Mouse (Mus musculus) forebrain, postnatal 0 days (tissue): ENCODE measurements around the gene Farp1. TPM values are rescaled to one million over a fixed set of nuclear protein-coding genes. Genes with fewer than 3 reads are reported as not detected.

ENCODE experiments used
- ATAC-seq: fragments of 200-750 bp; cut with Nextera tagmentation; 2 replicates; pipeline ENCODE4 v1.8.0; 2017; ENCODE audit warnings: mild to moderate bottlenecking, moderate library complexity
- DNase-seq: peaks from one replicate; pipeline ENCODE4 v3.0.0-alpha.2; 2015
- H3K27ac ChIP-seq: fragments of 300-500 bp; sonication (generic); 2 replicates; pipeline ENCODE4 v1.5.1; 2014; ENCODE audit warnings: low read depth, mild to moderate bottlenecking, antibody characterized with exemption, low read length, moderate library complexity, mixed read lengths
- H3K27me3 ChIP-seq: fragments of 300-500 bp; sonication (generic); 2 replicates; pipeline ENCODE4 v1.6.1; 2014; ENCODE audit warnings: mild to moderate bottlenecking, low read length, mixed read lengths; ENCODE audit not compliant: insufficient read depth
- H3K36me3 ChIP-seq: fragments of 300-500 bp; sonication (generic); 2 replicates; pipeline ENCODE4 v1.6.1; 2014; ENCODE audit warnings: mild to moderate bottlenecking, moderate library complexity; ENCODE audit not compliant: insufficient read depth
- H3K4me1 ChIP-seq: fragments of 300-500 bp; sonication (generic); 2 replicates; pipeline ENCODE4 v1.6.1; 2014; ENCODE audit warnings: antibody characterized with exemption; ENCODE audit not compliant: insufficient read depth
- H3K4me2 ChIP-seq: fragments of 300-500 bp; sonication (generic); 2 replicates; pipeline ENCODE4 v1.6.1; 2014; ENCODE audit warnings: low read depth, mild to moderate bottlenecking, moderate library complexity
- H3K4me3 ChIP-seq: fragments of 300-500 bp; sonication (generic); 2 replicates; pipeline ENCODE4 v1.5.1; 2014; ENCODE audit warnings: low read depth, low read length, mixed read lengths
- H3K9ac ChIP-seq: fragments of 300-500 bp; sonication (generic); 2 replicates; pipeline ENCODE4 v1.6.1; 2014; ENCODE audit warnings: mild to moderate bottlenecking
- H3K9me3 ChIP-seq: fragments of 300-500 bp; sonication (generic); 2 replicates; pipeline ENCODE4 v1.6.1; 2016; ENCODE audit warnings: low read length
- CTCF ChIP-seq: sonication (generic); IDR thresholded peaks from 2 replicates; pipeline ENCODE4 v1.5.1; 2016; ENCODE audit warnings: antibody characterized with exemption, control low read depth, low read depth
- WGBS: fragments of 180-500 bp; shearing (Covaris S2); extraction: QIAGEN DNeasy Blood & Tissue Kit; methylation state at CpG from one replicate; pipeline ENCODE4 v1.1.7; 2014; 5-methylcytosine and 5-hydroxymethylcytosine counted together
- polyA plus RNA-seq: library from polyadenylated mRNA; unstranded; fragments of >200 nt; fragmentation: Nextera tagmentation; extraction: Ambion mirVana; gene quantifications from 2 replicates; pipeline ENCODE4 v1.2.1, GENCODE M21; 2015
- total RNA-seq: library from RNA; depleted of rRNA; stranded (reverse); fragments of >200 nt; gene quantifications from 2 replicates; pipeline ENCODE4 v1.2.3, GENCODE M21; 2014

The Farp1 gene
- total and polyA plus RNA-seq, 2 experiments from 2014 or later, result 48.3 to 120 TPM

GRCm38 (mm10) chr14:121054062-121054461 lies 19.1 kb downstream of the Farp1 start:
- DNase-seq, result no peak
- no peak for ATAC-seq
- no peak overlapping the region for H3K27ac ChIP-seq
- H3K9ac ChIP-seq, result no peak overlapping the region
- 68% methylated on average over 5 of the region's 5 CpGs for WGBS
- H3K4me1 ChIP-seq, result peaks cover 8% of the 10 kb centered on the region
- no peaks in the 10 kb centered on the region for H3K27me3 ChIP-seq
- no peaks in the 10 kb centered on the region for H3K9me3 ChIP-seq
- H3K4me3 ChIP-seq, result no peak overlapping the region
- H3K4me2 ChIP-seq, result no peak overlapping the region
- TF ChIP-seq CTCF, result no peak
- H3K36me3 ChIP-seq, result no peaks in the 10 kb centered on the region

DNA sequence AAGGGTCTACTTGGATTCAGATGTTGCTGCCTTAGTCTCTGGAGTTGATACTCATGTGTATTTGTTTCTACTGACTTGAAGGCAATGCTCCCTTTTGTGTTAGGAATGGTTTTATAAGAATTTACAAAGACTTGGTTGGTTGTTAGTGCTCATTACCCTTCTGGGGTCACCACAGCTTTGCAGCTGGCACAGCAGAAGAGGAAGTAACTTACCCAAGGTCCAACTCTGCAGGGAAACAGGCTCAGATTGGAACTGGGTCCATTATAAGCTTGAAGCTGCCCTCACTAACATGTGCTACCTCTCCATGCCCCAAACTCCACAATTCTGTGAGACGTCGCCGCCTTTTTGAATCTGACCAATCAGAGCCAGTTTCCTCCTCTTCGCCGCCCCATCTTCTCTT lies 22.8 kb downstream of the Farp1 start:
- H3K36me3 ChIP-seq, result no peaks in the 10 kb centered on the region
- no peak overlapping the region for H3K4me2 ChIP-seq
- no peak overlapping the region for H3K4me3 ChIP-seq
- no peaks in the 10 kb centered on the region for H3K27me3 ChIP-seq
- ATAC-seq (no peak), DNase-seq (no peak)
- no peak overlapping the region for H3K9ac ChIP-seq
- TF ChIP-seq CTCF, result no peak
- H3K27ac ChIP-seq, result no peak overlapping the region
- no peaks in the 10 kb centered on the region for H3K9me3 ChIP-seq
- H3K4me1 ChIP-seq, result peaks cover 28% of the 10 kb centered on the region
- 99% methylated on average over 5 of the region's 5 CpGs for WGBS

DNA sequence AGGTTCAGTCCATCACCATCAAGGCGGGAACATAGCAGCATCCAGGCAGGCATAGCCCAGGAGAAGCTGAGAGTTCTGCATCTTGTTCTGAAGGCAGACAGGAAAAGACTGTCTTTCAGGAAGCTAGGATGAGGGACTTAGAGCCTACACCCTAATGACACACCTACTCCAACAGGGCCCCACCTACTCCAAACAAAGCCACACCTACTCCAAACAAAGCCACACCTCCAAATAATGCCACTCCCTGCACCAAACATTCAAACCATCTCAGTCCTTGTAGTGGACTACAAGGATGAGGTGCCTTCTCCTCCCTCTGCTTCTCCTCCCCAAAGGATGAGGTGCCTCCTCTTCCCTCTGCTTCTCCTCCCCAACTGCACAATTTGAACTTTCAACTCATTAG lies 23.5 kb downstream of the Farp1 start:
- H3K9ac ChIP-seq, result no peak overlapping the region
- no peak overlapping the region for H3K4me3 ChIP-seq
- no peaks in the 10 kb centered on the region for H3K36me3 ChIP-seq
- no peak overlapping the region for H3K27ac ChIP-seq
- no peak for DNase-seq
- H3K9me3 ChIP-seq, result no peaks in the 10 kb centered on the region
- ATAC-seq, result no peak
- WGBS, result 97% methylated on average over 1 of the region's 1 CpGs
- H3K4me2 ChIP-seq, result no peak overlapping the region
- no peak for TF ChIP-seq CTCF
- no peaks in the 10 kb centered on the region for H3K27me3 ChIP-seq
- peaks cover 23% of the 10 kb centered on the region for H3K4me1 ChIP-seq

- DNase-seq (no peak), ATAC-seq (no peak)
- Histone ChIP-seq H3K4me2 (no peak overlapping the region), H3K27ac (peak overlapping the region; percentile 9; the same call in 1 of the 2 replicates), H3K4me1 (peaks cover 21% of the 10 kb centered on the region), H3K9ac (no peak overlapping the region), H3K36me3 (no peaks in the 10 kb centered on the region), H3K27me3 (no peaks in the 10 kb centered on the region), H3K4me3 (no peak overlapping the region), H3K9me3 (no peaks in the 10 kb centered on the region)
- 52% methylated on average over 10 of the region's 10 CpGs for WGBS
- TF ChIP-seq CTCF, result no peak
Observed at GRCm38 (mm10) chr14:121059266-121059665, 24.3 kb downstream of the Farp1 start.

DNA sequence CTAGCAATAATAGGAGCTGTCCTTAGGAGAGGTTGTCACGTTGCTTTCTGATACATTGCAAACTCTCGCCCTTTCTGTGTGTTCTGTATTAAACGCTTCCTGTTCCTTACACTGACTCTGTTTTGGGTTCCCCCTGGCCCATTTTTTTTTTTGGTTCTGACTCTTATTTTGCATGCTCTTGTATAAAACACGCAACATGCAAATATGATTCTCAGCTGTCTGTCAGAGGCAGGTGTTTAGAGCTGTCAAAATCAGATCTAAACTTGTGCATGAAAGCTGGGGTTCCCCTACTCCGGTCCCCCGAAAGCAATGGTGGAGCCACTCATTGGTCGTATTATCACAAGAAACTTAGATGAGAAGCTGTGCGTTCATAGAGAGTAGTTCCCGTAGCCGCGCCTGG lies 25.5 kb downstream of the Farp1 start:
- Histone ChIP-seq H3K27ac (0 out of 2 replicates have a peak overlapping the region, but pooled peaks have one; percentile 40), H3K36me3 (no peaks in the 10 kb centered on the region), H3K4me3 (no peak overlapping the region), H3K9ac (no peak overlapping the region), H3K4me2 (no peak overlapping the region), H3K9me3 (no peaks in the 10 kb centered on the region), H3K4me1 (peaks cover 27% of the 10 kb centered on the region), H3K27me3 (no peaks in the 10 kb centered on the region)
- DNase-seq (no peak), ATAC-seq (no peak)
- 53% methylated on average over 11 of the region's 11 CpGs for WGBS
- TF ChIP-seq CTCF, result no peak

DNA sequence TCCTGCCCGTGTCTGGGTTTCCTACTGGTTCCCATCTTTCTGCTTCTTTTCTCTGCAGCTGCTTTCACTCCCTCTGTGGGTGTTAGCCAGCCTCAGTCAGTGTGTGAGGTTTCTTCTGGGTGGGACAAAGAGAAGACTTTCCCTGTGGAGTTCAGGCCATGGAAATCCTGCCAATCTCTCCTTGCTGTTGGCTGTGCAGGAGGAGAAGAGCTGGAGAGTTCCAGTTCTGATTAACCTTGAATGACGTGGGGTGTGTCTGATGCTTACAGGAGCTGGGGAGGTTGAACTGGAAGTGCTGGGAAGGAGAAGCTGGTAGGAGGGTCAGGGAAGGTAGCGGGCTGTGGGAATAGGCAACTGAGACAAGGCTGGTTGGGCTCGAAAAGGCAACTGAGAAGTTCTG lies 26.7 kb downstream of the Farp1 start:
- Histone ChIP-seq H3K27me3 (no peaks in the 10 kb centered on the region), H3K36me3 (0 out of 2 replicates have a peak, but pooled peaks cover 3% of the 10 kb centered on the region), H3K27ac (peak overlapping the region; percentile 87), H3K9ac (no peak overlapping the region), H3K4me3 (no peak overlapping the region), H3K9me3 (no peaks in the 10 kb centered on the region), H3K4me2 (no peak overlapping the region), H3K4me1 (peaks cover 27% of the 10 kb centered on the region)
- DNase-seq (peak; percentile 14), ATAC-seq (no peak)
- WGBS, result 53% methylated on average over 4 of the region's 4 CpGs
- TF ChIP-seq CTCF, result no peak

DNA sequence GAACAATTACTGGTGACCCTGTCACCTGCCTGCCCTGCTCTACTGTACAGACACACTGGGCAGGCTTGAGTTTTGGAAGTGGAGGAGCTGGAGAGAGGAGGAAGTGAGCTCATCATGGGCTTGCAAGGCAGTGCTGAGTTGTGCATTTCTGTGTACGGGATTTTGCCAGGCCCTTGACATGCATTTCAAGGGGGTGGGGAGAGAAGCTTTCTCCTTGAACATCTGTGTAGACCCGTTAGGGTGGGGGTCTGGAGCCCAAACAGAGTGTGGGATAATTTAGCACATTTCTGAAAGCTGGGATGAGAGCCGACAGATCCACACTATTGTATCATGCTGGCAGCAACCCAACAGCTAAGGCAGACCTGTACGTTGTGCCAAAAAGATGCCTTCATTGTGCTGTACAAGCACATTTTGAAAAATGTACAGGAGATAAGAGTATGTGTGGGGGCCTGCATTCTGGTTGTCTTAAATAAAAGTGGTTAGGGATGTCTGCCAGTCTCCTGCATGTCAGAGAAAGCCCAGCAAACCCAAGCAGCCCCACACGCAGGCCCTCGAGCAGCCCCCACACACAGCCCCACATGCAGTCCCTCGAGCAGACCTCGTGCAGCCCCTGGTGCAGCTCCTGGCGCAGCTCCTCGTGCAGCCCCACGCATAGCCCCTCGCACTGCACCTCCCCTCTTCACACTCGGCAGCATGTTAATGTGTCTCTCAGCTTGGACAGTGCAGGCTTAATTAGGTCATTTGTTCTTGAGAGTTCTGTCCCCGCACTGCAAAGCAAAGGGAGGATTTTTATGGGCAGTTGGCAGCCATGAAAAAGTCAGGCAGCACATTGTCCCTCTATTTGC lies 27.5 kb downstream of the Farp1 start:
- 0 out of 2 replicates have a peak, but pooled peaks cover 3% of the 10 kb centered on the region for H3K36me3 ChIP-seq
- peak overlapping the region; percentile 6; the same call in 1 of the 2 replicates for H3K4me2 ChIP-seq
- no peak overlapping the region for H3K9ac ChIP-seq
- H3K9me3 ChIP-seq, result no peaks in the 10 kb centered on the region
- peak overlapping the region; percentile 87 for H3K27ac ChIP-seq
- ATAC-seq, result peak; percentile 90
- DNase-seq, result peak; percentile 87
- TF ChIP-seq CTCF, result no peak
- H3K4me1 ChIP-seq, result peaks cover 27% of the 10 kb centered on the region
- 6% methylated on average over 14 of the region's 14 CpGs for WGBS
- no peaks in the 10 kb centered on the region for H3K27me3 ChIP-seq
- no peak overlapping the region for H3K4me3 ChIP-seq
